Mouse (Mus musculus): Measurements from ENCODE around the gene Tmem164. TPM values are rescaled to one million over a fixed set of nuclear protein-coding genes. Genes with fewer than 3 reads are reported as not detected.

Tmem164 gene
- total RNA-seq, 1 experiment from 2014 or later, result 83.8 TPM

- ATAC-seq (ENCODE audit: extremely low read depth, insufficient number of reproducible peaks, low FRiP score, poor library complexity, severe bottlenecking), result peak; percentile 73
These were observed 1.8 kb downstream of the Tmem164 start for GRCm38 (mm10) chrX:142682990-142683389.

GRCm38 (mm10) chrX:142684674-142685073, 3.5 kb downstream of the Tmem164 start:
- ATAC-seq (ENCODE audit: extremely low read depth, insufficient number of reproducible peaks, low FRiP score, poor library complexity, severe bottlenecking), result no peak

GRCm38 (mm10) chrX:142685676-142686075, 4.5 kb downstream of the Tmem164 start:
- ATAC-seq (ENCODE audit: extremely low read depth, insufficient number of reproducible peaks, low FRiP score, poor library complexity, severe bottlenecking), result no peak

- no peak for ATAC-seq (ENCODE audit: extremely low read depth, insufficient number of reproducible peaks, low FRiP score, poor library complexity, severe bottlenecking)
These were observed 7.3 kb downstream of the Tmem164 start for GRCm38 (mm10) chrX:142688509-142688908.

- ATAC-seq (ENCODE audit: extremely low read depth, insufficient number of reproducible peaks, low FRiP score, poor library complexity, severe bottlenecking), result no peak
These were observed 12.1 kb downstream of the Tmem164 start for GRCm38 (mm10) chrX:142693256-142693655.

- ATAC-seq (ENCODE audit: extremely low read depth, insufficient number of reproducible peaks, low FRiP score, poor library complexity, severe bottlenecking), result no peak
These were observed 13.1 kb downstream of the Tmem164 start for GRCm38 (mm10) chrX:142694338-142694737.

- ATAC-seq (ENCODE audit: extremely low read depth, insufficient number of reproducible peaks, low FRiP score, poor library complexity, severe bottlenecking), result no peak
These were observed 13.7 kb downstream of the Tmem164 start for GRCm38 (mm10) chrX:142694856-142695255.

GRCm38 (mm10) chrX:142696789-142697188, 15.6 kb downstream of the Tmem164 start:
- no peak for ATAC-seq (ENCODE audit: extremely low read depth, insufficient number of reproducible peaks, low FRiP score, poor library complexity, severe bottlenecking)

GRCm38 (mm10) chrX:142697545-142698204, 16.5 kb downstream of the Tmem164 start:
- ATAC-seq (ENCODE audit: extremely low read depth, insufficient number of reproducible peaks, low FRiP score, poor library complexity, severe bottlenecking), result no peak

- no peak for ATAC-seq (ENCODE audit: extremely low read depth, insufficient number of reproducible peaks, low FRiP score, poor library complexity, severe bottlenecking)
These were observed 17.0 kb downstream of the Tmem164 start for GRCm38 (mm10) chrX:142698212-142698611.

GRCm38 (mm10) chrX:142702094-142702493, 20.9 kb downstream of the Tmem164 start:
- no peak for ATAC-seq (ENCODE audit: extremely low read depth, insufficient number of reproducible peaks, low FRiP score, poor library complexity, severe bottlenecking)

GRCm38 (mm10) chrX:142702566-142702965, 21.4 kb downstream of the Tmem164 start:
- ATAC-seq (ENCODE audit: extremely low read depth, insufficient number of reproducible peaks, low FRiP score, poor library complexity, severe bottlenecking), result no peak

GRCm38 (mm10) chrX:142703953-142704352, 22.7 kb downstream of the Tmem164 start:
- ATAC-seq (ENCODE audit: extremely low read depth, insufficient number of reproducible peaks, low FRiP score, poor library complexity, severe bottlenecking), result no peak

- no peak for ATAC-seq (ENCODE audit: extremely low read depth, insufficient number of reproducible peaks, low FRiP score, poor library complexity, severe bottlenecking)
These were observed 27.1 kb downstream of the Tmem164 start for GRCm38 (mm10) chrX:142708257-142708656.

- ATAC-seq (ENCODE audit: extremely low read depth, insufficient number of reproducible peaks, low FRiP score, poor library complexity, severe bottlenecking), result no peak
These were observed 34.8 kb downstream of the Tmem164 start for GRCm38 (mm10) chrX:142716014-142716413.

- no peak for ATAC-seq (ENCODE audit: extremely low read depth, insufficient number of reproducible peaks, low FRiP score, poor library complexity, severe bottlenecking)
These were observed 36.8 kb downstream of the Tmem164 start for GRCm38 (mm10) chrX:142717958-142718478.

GRCm38 (mm10) chrX:142718759-142719158, 37.6 kb downstream of the Tmem164 start:
- ATAC-seq (ENCODE audit: extremely low read depth, insufficient number of reproducible peaks, low FRiP score, poor library complexity, severe bottlenecking), result 0 out of 2 replicates have a peak, but pooled peaks have one; percentile 30

GRCm38 (mm10) chrX:142721897-142722296, 40.7 kb downstream of the Tmem164 start:
- no peak for ATAC-seq (ENCODE audit: extremely low read depth, insufficient number of reproducible peaks, low FRiP score, poor library complexity, severe bottlenecking)

GRCm38 (mm10) chrX:142724203-142724602, 43.0 kb downstream of the Tmem164 start:
- ATAC-seq (ENCODE audit: extremely low read depth, insufficient number of reproducible peaks, low FRiP score, poor library complexity, severe bottlenecking), result no peak

GRCm38 (mm10) chrX:142725571-142725970, 44.4 kb downstream of the Tmem164 start:
- no peak for ATAC-seq (ENCODE audit: extremely low read depth, insufficient number of reproducible peaks, low FRiP score, poor library complexity, severe bottlenecking)

- no peak for ATAC-seq (ENCODE audit: extremely low read depth, insufficient number of reproducible peaks, low FRiP score, poor library complexity, severe bottlenecking)
These were observed 45.1 kb downstream of the Tmem164 start for GRCm38 (mm10) chrX:142726311-142726710.

Data from neutrophil, adult 5-6 weeks (primary cell).